Comparison of ENCODE assay signal across 29 mouse cellular contexts in the genomic region with DNA sequence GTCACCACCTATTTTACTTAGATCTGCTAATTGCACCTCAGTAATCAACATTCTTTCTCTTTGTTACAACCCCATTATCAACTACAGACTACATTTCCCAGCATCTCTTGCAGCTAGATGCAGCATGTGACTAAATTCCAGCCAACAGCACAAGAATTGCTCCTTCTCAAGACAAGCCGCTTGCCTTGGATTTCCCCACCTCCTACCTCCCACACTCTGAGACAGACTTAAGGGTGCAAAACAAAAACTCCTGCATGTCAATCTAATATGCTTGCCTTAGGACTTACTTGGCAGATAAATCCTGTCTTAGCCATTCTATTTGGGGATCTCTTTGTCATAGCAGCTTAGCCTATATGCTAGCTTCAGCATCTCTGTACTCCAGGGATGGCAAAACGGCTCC. TPM values are rescaled to one million over a fixed set of nuclear protein-coding genes. Genes with fewer than 3 reads are reported as not detected.
DNase-seq lines count a peak whose midpoint lies in the region; ATAC-seq and TF ChIP-seq lines count a peak whose summit lies in the region.
"Had no signal": no experiment of that assay in that cellular context is flagged by ENCODE, and none has a peak within 500 bp of the region (broad histone marks: within the 10 kb centered on the region; RNA-seq: fewer than 3 reads in every experiment).

No protein-coding gene starts in this region.

- no peak overlapping the region for H3K4me3 ChIP-seq in liver, adult 2 months (ENCODE audit: insufficient read depth, low read depth, low read length)
- no peak overlapping the region for H3K4me3 ChIP-seq in liver, postnatal 0 days (ENCODE audit: low read depth, low read length)
- H3K4me3 ChIP-seq: erythroblast, embryonic 14.5 days; heart, adult 2 months; heart, embryonic 13.5 days; hindbrain, embryonic 10.5 days; intestine, embryonic 15.5 days; limb, embryonic 10.5 days; limb, embryonic 15.5 days; midbrain, embryonic 15.5 days had no signal

- H3K4me2 ChIP-seq in liver, postnatal 0 days (ENCODE audit: low read depth, low read length) = no peak overlapping the region
- H3K4me2 ChIP-seq: heart, embryonic 13.5 days; intestine, embryonic 15.5 days; limb, embryonic 15.5 days; lung, embryonic 14.5 days; midbrain, embryonic 15.5 days had no signal

- no peak overlapping the region for H3K27ac ChIP-seq in liver, adult 2 months (replicated peaks; ENCODE audit: insufficient read depth, low read depth, low read length)
- no peak overlapping the region for H3K27ac ChIP-seq in liver, postnatal 0 days (ENCODE audit: low read depth)
- H3K27ac ChIP-seq: heart, embryonic 13.5 days; hindbrain, embryonic 10.5 days; intestine, embryonic 15.5 days; kidney, postnatal 0 days; limb, embryonic 10.5 days; limb, embryonic 15.5 days; liver, embryonic 14.5 days; midbrain, embryonic 15.5 days had no signal

- no peak for TF ChIP-seq POLR2A in liver, adult 2 months (IDR thresholded peaks at IDR 0.05; ENCODE audit: extremely low read depth, insufficient read depth, low read length)

- no peak for TF ChIP-seq EP300 in liver, postnatal 0 days (IDR thresholded peaks at IDR 0.05; ENCODE audit: low read depth)

- WGBS in liver, adult 2 months = 70% methylated on average over 2 of the region's 2 CpGs
- 86% methylated on average over 2 of the region's 2 CpGs for WGBS in liver, postnatal 0 days (ENCODE audit: insufficient replicate concordance)

- no peak for DNase-seq in frontal cortex, postnatal 10 days (ENCODE audit: low spot score in 2 of 2)
- peak; percentile 9 for DNase-seq in liver, adult 2 months (ENCODE audit: extremely low read depth, low read depth, low spot score)
- no peak for DNase-seq in liver, postnatal 0 days
- DNase-seq in right cerebral cortex, adult 2 months (ENCODE audit: low spot score in 2 of 2) = peak; percentile 12 to 25
- DNase-seq in right cerebral cortex, postnatal 4 days = no peak
- DNase-seq in kidney, adult 9 months = no peak
- DNase-seq in gastrocnemius, postnatal 4 days (ENCODE audit: low spot score in 2 of 2) = no peak
- DNase-seq: adrenal gland, postnatal 14 days; cerebellum, adult 18-20 months; cerebellum, postnatal 10 days; gastrocnemius, postnatal 25 days; heart, adult 2 months; heart, postnatal 10 days; kidney, adult 2 months; kidney, postnatal 4 days; lung, embryonic 14.5 days; lung, postnatal 14 days; thymus, postnatal 14 days had no signal

- no peaks in the 10 kb centered on the region for H3K9me3 ChIP-seq in liver, postnatal 0 days (ENCODE audit: low read length)
- H3K9me3 ChIP-seq: heart, embryonic 13.5 days; hindbrain, embryonic 10.5 days; intestine, embryonic 15.5 days; limb, embryonic 10.5 days; limb, embryonic 15.5 days; midbrain, embryonic 15.5 days had no signal

- no peaks in the 10 kb centered on the region for H3K36me3 ChIP-seq in liver, adult 2 months (ENCODE audit: control insufficient read depth, insufficient read depth, low read length)
- H3K36me3 ChIP-seq in liver, postnatal 0 days (replicated peaks; ENCODE audit: insufficient read depth, low read length) = no peaks in the 10 kb centered on the region
- H3K36me3 ChIP-seq: heart, embryonic 13.5 days; hindbrain, embryonic 10.5 days; intestine, embryonic 15.5 days; limb, embryonic 10.5 days; limb, embryonic 15.5 days; midbrain, embryonic 15.5 days had no signal

- H3K9ac ChIP-seq in liver, adult 2 months (ENCODE audit: low read depth, low read length) = no peak overlapping the region
- no peak overlapping the region for H3K9ac ChIP-seq in liver, postnatal 0 days (replicated peaks)
- H3K9ac ChIP-seq: heart, embryonic 13.5 days; intestine, embryonic 15.5 days; limb, embryonic 15.5 days; liver, embryonic 14.5 days; lung, embryonic 14.5 days; midbrain, embryonic 15.5 days had no signal

- peaks cover 8% of the 10 kb centered on the region for H3K4me1 ChIP-seq in liver, adult 2 months (ENCODE audit: control insufficient read depth, insufficient read depth, low read length)
- H3K4me1 ChIP-seq in liver, postnatal 0 days (ENCODE audit: insufficient read depth) = peaks cover 7% of the 10 kb centered on the region; the same call in 1 of the 2 replicates
- H3K4me1 ChIP-seq: intestine, embryonic 15.5 days had no signal

- TF ChIP-seq CTCF in liver, adult 2 months (IDR thresholded peaks at IDR 0.05; ENCODE audit: low read depth, low read length) = no peak
- no peak for TF ChIP-seq CTCF in liver, postnatal 0 days (IDR thresholded peaks at IDR 0.05; ENCODE audit: low read depth)

- no peaks in the 10 kb centered on the region for H3K79me2 ChIP-seq in liver, adult 2 months (ENCODE audit: control insufficient read depth, insufficient read depth, low read length)

- H3K27me3 ChIP-seq in liver, adult 2 months (ENCODE audit: control insufficient read depth, insufficient read depth, low read length) = no peaks in the 10 kb centered on the region
- H3K27me3 ChIP-seq in liver, postnatal 0 days (ENCODE audit: insufficient read depth, low read length) = no peaks in the 10 kb centered on the region
- H3K27me3 ChIP-seq: heart, embryonic 13.5 days; intestine, embryonic 15.5 days; limb, embryonic 15.5 days; midbrain, embryonic 15.5 days had no signal

- ATAC-seq in frontal cortex, adult (ENCODE audit: low TSS enrichment) = peak; percentile 99
- ATAC-seq in liver, postnatal 0 days = no peak
- ATAC-seq: hindbrain, embryonic 16.5 days; intestine, embryonic 15.5 days; midbrain, embryonic 15.5 days had no signal

RNA-seq across cellular contexts. Expression of gene Dpf3, which starts 43.1 kb away (rescaled TPM):
- 1.5 and 1.6 TPM in 2 replicates for total RNA-seq in liver, adult 2 months (2014; rRNA removed)
- polyA plus RNA-seq in liver, adult 2 months (2012; rRNA removed) = 2.4 and 2.7 TPM in 2 replicates
- 4.5 and 7.5 TPM in 2 replicates for polyA plus RNA-seq in liver, postnatal 0 days (2015; fragmentation: Nextera tagmentation; extraction: Ambion mirVana)
- total RNA-seq in gastrocnemius, postnatal 4 days (2021) = 10 to 100 TPM; 15.6 to 19.3 TPM

Comparison
In these comparisons a context has a peak if more than half of its experiments do, and no peak if none do; other contexts are left out.
1. DNase-seq: peak in liver, adult 2 months (single experiment) and right cerebral cortex, adult 2 months (2 of 2); none in frontal cortex, postnatal 10 days (0 of 2), liver, postnatal 0 days (single experiment), right cerebral cortex, postnatal 4 days (single experiment), kidney, adult 9 months (single experiment) and gastrocnemius, postnatal 4 days (0 of 2).